Mouse (Mus musculus) naive thymus-derived CD4-positive, alpha-beta T cell, adult 2 months (primary cell): ENCODE data around the gene Prkab1.

ENCODE experiments used
- DNase-seq: peaks from one replicate; pipeline ENCODE4 v3.0.0-alpha.2; 2011; ENCODE audit warnings: low read depth

Prkab1 gene

DNA sequence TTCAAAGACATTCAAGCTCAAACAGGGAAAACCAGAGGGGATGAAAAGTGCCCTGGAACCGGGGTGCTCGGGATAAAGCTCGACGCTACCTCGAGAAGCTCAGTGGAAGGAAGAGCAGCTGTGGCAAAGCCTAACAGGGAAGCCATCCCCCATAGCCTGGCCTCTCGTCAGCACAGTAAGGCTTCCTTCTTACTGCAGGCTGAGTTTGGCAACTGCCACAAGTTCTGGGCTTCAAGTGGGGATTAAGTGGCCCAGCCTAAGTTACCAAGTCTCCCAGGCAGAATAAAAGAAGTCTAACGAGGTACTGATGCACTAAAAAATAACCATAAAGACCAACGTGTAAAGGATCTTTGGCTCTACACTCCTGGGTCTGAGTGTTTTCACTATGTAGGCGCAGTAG lies 6.1 kb downstream of the Prkab1 start:
- no peak for DNase-seq

DNA sequence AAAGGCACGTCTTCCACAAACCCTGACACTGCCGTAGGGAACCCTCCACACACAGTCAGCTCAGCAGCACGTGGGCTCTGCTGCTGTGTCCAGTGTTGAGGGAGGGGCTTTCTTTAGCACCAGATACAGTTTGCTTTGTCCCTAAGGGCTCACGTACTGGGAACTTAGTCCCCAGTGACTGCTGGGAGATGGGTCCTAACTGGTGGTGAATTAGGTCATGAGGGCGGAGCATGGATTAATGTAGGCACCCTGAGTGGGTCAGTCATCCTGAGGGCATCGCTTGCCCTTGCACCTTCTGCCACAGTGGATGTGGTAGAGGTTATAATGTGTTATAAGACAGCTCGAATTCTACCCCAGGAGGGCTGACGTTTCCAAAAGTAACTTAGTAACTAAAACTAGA lies 6.9 kb downstream of the Prkab1 start:
- no peak for DNase-seq

DNA sequence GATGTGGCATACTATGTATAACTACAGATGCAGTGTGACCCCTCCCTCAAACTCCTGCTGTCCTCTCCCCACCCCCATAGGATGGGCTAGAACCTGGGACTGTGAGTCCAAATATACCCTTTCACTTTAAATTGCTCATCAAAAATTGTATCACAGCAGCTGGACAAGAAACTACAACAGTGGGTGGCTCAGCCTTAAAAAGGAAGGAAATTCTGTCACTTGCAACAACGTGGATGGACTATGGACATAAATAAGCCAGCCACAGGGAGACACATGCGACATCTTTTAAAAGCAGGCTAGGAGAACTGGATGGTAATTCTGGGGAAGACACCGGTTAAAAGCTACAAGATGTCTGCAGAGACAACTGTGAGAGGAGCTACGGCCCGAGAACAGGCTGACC lies 7.8 kb downstream of the Prkab1 start:
- DNase-seq, result no peak

DNA sequence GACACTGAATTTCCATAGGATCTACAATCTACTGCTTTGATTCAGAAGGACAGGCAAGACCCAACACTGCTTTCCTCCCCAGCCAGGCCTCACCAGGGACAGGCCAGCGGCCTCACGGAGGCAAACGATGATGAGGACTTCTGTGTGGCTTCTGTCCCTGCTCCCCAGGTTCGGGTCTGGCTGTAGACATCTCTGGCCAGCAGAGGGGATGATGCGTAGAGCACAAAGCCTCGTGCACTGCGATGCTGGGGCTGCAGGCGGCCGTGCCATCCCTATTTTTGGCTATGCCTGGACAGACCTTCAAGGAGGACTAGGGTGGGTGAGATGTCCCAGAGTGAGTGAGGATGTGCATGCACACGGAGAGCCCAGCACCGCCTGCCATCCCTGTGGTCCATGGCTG lies 10.1 kb downstream of the Prkab1 start:
- DNase-seq, result no peak

DNA sequence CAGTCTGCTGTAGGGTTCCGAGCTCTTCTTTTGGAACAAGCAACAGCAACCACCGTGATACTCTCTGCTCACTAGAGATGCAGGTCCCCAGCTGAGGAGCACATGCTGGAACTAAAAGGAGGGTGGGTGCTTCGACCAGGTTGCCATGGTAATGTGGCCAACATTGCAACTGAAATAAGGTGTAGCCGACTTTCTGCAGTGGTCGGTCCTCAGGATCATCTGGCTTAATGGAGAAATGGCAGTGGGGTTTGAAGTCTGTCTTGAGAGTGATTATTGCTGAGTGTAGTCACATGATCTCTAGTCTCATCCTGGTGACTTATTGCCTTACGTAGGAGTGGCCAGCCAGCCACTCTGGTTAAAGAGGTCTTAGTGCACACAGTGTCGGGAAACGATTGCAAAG lies 10.5 kb downstream of the Prkab1 start:
- no peak for DNase-seq

DNA sequence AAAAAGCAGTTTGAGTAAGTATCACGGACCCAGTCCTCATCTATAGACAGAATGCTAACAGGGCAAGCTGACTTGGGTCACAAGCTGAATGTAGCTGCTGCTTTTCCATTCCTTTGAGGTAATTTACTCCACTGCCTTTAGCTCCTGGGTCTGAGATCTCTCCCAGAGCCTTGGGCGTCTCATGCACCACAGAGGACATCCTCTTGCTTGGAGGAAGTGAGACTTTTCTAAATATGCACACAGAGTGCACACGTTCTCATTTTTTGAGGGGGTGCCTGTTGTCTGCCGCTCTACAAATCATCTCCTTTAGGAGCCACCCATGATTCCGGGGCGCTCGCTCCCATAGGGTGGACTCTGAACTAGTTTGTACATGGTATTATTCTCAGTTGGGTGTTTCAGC lies 11.8 kb downstream of the Prkab1 start:
- no peak for DNase-seq

DNA sequence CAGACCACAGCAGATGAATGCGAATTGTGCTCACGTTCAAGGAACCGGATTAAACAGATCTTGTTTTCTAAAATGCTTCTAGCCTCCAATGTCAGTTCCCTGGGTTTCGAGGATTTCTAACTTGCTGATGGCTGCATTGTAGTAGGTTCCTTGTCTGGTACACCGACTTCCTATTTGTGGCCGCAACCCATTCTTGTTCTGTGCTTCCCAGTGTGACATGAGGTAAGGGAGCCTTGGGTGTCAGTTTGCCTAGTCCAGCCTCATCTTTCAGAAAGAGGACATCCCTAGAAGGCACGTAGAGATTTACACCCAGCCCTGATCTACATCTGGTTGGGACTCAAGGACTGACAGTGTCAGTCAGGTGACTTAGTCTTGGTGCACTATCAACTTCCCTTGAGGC lies 12.6 kb downstream of the Prkab1 start:
- no peak for DNase-seq

DNA sequence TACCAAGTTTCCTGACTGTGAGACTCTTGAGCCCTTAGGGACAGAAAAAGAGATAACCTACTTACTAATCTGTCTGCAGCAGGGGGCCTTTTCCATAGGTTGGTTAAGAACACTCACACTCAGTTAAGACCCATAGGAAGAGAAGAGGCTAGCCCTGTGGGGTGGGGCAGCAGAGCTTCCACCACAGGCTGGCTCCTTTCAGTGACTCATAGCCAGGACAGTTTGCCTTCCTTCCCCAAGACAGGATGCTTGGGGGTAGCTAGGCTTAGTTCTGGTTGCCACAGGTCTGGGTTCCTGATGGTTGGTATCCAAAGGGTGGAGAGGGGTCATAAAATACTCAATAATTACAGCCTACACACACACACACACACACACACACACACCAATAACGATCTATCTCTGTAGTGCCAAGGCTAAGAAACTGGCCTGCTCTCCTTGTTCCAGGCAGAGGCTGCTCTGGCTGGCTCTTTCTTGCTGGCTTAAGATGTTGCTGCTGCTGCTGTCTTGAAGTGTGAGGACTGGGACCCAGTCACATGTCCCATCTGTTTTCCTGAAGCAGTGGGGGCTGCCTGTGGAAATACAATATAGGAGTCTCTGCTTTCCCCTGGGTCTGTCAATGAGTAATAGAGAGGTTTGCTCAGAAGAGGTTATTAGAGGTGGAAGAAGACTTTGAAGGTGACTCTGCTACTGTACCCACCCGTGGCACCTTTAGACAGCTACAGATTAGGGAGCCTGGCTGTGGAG lies 14.3 kb downstream of the Prkab1 start:
- no peak for DNase-seq

DNA sequence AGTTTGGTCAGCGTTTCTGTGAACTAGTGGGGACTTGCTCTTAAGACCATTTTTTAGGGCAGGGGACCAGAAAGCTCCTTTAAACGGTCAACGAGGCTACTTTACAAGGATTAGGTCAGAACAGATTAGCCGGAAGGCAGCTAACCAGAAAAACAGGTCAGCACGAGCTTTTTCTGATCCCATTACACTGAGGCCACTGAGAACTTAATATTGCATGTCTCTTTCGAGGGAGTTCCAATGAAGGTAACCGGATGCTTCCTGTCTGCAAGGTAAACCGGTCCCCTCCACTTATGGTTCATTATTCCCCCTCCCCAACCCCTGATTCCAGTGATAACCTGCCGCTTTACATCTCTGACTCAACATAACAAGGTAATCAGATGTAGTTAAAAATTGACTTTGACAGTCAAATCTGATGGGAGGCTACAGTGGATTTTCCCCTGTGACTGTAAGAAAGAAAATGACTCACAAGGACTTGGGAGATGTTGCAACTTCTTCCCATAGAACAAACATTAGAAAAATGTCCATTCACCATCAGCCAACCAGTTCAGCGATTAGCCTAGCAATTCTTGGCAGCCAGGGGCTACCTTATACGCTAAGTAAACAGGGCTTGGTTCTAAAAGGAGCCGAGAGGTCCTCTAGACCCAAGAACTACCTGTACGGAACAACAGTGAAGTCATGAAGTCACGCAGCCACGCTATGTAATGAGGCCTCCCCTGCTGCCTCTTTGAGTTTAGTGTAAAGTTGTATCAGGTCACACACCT lies 15.0 kb downstream of the Prkab1 start:
- DNase-seq, result no peak

DNA sequence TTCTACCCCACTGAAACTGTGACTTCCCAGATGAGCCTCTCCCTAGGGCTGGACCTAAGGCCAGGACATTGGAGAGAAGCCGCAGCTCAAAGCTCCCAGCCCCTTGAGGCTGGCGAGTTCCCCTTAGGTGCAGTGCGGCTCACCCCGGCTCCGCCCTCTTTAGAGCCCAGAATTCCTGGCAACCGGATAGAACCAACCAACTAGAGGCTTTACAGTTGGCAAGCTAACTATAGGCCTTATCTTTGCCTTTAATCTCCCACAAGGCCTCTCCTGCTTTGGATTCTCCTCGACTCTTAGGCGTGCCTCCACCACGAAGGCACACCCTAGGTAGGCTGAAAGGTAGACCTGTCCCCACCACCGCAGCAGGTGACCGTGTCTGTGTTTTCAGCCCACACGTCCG lies 16.6 kb downstream of the Prkab1 start:
- no peak for DNase-seq

DNA sequence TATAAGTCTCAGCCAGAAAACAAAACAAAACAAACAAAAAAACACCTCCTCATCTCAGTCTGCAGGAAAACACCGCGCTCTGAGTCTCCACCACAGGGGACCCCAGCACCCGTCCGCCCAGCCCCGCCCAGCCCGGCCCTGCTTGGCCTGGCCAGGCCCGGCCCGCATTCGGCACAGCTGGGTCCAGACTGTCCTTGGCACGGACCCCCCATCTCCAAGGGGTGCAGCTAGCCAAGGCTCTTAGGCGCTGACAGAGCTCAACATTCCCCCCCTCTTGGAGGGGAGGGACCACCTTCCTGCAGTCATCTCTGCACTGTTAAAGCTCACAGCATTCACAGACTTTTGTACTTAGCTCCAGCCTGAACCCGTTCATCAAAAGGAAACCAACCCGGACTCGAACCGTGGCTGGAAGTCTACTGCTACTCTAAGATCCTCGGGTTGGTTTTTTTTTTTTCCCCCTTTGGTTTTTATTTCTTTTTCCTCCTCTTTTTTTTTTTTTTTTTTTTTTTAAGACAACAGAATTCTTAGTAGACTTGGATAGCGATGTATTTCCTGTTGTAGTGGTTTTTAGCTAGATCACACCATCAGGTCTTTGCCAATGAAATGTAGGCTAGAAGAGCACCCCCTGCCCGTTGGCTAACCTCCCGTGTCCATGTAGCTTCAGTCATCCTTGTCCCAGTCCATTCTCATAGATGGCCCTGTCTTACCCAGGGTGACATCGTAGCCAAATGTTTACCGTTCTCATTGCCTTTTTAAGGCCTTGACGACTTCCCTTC lies 17.8 kb downstream of the Prkab1 start:
- DNase-seq, result no peak

DNA sequence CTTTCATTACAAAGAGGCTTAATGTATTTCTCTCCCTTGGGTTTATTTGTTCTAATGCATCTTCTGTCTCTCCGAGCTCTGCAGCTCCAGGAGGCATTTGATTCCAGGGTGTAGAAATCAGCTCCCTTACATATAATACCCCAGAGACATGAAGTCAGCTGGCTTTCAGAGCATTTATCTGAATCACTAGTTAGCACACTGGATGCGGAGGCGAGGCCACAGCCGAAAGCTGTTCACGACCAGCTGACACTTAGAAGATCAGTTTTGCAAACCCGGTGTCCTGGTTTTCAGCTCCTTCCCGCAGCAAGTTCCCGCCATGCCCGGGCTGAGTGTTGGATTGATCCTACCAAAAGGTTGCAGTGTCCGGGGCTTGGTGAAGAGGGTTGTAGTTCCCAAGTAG lies 20.0 kb downstream of the Prkab1 start:
- no peak for DNase-seq

DNA sequence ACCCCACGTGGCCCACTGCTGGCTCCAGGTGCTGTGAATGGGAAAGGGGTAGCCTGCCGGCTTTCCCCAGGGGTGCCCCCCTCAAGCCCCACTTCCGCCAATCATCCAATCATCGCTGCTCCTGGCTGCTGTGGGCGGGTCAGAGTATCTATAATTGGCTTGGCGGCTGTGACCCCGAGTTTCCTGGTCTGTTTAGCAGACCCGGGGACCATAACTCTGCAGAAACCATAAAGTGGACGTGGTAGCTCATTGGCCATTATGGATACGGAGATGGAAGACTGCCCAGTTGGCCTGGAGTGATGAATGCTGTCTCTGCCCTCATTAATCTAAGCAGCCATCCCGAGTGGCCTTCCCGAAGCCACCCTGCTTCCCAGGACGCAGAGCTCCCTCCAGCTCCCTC lies 20.5 kb downstream of the Prkab1 start:
- DNase-seq, result no peak

DNA sequence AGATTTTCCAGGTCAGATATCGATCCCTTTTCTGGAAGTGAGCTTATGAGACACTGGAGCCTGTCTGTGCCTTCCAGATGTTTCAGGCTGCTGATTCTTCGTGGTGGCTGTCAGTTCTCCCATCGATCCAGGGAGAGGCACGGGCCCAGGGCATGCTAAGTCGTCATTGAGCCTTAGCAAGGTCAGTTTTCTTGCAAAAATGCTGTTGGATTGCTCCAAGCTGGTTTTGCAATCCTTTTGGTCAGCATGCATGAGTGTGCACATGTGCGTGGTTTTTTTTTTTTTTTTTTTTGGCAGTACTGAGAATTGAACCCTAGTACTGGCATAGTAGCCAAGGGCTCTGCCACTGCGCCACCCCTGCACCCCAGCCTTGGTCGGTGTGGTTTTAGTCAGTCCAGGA lies 21.2 kb downstream of the Prkab1 start:
- no peak for DNase-seq

DNA sequence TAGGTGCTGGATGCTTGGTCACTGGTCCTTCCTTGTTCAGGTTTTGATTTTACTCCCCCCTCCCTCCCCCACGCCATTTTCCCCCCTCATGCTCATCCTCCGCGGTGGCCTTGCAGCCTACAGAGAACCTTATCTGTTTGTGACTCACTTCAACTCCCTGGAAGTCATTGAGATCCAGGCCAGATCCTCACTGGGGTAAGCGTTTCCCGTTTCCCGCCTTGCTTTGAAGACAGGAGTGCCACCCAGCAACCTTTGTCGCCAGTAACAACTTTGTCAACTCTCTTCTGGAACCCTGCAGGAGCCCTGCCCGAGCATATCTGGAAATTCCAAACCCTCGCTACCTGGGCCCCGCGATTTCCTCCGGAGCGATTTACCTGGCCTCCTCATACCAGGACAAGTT lies 26.9 kb downstream of the Prkab1 start:
- no peak for DNase-seq

DNA sequence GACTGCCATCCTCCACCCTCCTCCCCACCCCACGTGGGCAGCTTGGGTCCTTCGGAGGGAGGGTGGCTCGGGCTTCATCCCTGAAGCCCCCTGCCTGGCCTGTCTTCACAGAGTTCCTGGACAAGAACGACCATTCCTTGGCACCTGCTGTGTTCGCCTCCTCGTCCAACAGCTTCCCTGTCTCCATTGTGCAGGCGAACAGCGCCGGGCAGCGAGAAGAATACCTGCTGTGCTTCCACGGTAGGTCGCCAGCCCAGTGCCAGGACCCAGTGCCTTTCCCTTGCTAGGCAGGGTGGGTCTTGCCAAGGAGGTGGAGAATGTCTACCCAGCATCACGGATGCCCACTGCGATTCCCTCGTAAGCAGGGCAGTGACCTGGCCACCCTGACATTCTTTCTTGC lies 30.2 kb downstream of the Prkab1 start:
- DNase-seq, result no peak

DNA sequence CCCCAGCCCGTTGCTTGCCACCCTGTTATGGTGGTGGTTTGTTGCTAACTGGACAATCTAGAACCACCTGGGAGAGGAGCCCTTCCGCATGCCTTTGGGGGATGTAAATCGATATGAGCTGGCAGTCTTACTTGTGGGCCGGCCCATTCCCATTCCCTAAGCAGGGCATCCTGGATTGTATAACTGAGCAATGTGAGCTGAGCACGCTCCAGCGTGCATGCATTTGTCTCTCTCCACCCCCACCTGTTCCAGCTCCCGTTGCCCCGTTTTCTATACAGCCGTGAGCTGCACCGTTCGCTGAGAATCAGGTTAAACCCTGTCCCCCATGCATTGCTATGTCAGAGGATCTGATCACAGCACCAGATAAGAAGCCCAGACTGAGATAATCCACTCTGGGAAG lies 32.6 kb downstream of the Prkab1 start:
- no peak for DNase-seq

DNA sequence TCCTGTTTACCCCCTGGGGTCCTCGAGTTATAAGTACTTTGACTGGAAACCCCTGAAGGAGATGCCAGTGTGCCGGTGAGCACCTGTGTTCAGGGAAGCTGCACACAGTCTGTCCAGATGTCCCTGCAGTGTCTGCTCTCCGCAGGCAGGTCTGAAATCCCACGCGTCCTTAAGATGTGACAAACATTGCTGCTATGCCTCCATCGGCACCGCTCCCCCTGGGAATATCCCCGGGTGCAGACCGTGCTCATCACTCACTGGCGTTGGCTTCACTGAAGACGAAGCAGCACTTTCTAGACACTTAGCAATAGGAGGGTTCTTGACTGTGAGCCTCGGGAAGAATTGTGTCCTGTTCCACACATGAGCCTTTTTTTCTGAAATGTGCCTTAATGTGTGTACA lies 37.0 kb downstream of the Prkab1 start:
- no peak for DNase-seq

DNA sequence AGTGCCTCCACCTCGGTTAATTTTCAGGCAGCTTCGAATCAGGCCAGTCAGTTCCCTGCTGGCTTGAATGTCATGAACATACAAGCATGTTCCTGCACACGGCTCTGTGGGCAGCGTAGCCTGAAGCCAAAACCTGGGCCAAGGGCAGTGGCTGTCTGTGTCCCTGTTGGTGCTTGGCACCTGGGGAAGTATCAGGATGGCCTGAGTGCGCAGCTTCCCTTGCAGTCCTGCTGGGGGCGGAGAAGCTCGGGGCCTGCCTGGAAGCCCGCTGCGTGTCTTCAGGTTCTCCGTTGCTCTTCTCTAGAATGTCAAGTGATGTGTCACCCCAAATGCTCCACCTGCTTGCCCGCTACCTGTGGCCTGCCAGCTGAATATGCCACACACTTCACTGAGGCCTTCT lies 39.2 kb downstream of the Prkab1 start:
- no peak for DNase-seq

DNA sequence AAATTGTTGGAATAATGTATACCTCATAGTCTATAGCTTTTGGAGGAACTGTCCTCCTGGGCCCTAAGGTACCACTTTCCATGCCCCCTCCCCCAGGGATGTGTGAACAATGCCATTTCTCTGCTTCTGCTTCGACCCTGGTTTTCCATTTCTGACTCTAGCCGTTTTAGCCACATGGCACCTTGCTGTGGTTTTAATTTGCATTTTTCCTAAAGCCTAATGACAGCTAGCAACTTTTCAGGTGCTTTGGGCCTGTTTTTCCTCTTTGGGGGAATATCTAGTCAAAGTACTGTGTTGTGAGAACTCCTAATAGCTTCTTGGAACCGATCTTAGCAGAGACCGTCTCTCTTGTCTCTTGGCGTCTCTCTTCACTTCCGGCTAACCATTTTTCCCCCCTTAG lies 39.9 kb downstream of the Prkab1 start:
- no peak for DNase-seq

DNA sequence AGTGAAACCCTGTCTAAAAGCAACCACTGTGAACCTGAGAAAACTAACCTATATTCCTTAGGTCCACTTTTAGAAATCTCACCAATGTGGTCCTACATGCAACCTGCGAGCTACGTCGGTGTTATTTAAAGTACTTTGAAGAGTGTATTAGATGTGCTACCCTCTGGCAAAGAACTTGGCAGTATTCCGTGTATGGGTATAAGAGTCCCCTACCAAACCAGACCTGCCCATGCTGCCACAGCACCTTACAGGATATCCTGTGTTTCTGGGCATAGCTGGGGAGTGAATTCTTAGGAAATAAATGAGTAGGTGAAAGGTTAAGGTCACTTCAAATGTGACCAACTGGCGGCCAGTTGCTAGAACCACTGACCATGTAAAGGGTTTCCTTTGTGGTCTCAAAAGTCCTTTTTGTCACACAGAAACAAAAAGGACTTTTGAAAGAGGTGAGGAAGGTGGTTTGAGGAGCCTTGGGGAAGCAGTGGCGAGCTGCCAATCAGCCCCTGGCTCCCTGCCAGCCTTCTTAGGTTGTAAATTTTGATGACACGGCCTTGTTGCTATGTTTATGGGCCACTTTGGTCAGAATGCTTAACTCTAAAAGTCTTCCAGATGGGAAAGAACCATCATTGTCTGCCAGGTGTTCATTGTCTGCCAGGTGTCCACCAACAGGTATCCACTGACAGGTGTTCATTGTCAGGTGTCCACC lies 41.5 kb downstream of the Prkab1 start:
- DNase-seq, result no peak

DNA sequence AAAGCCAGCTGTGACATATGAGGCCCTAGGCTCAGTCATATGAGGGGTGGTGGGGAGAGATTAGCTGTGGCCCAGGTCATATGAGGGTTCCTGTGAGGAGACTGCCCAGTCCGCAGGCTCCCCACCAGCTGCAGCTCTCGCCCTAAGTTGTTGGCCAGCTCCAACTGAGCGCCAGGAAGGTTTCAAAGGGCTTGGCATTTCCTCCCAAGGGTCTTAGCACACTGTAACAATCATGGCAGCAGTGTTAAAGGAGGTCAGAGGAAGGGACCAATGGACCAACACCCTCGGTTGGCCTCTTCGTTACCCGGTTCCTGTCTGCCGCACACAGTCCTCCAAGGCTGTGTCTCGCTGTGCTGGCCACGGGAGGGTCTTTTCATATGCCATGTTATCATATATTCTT lies 43.8 kb downstream of the Prkab1 start:
- no peak for DNase-seq
